Mouse (Mus musculus) ovary, postnatal 14 days (tissue): ENCODE data around the gene Itgb6.

Experiments used
- DNase-seq: peaks from one replicate; pipeline ENCODE4 v3.0.0; 2022; ENCODE audit warnings: low spot score

Itgb6 gene

DNA sequence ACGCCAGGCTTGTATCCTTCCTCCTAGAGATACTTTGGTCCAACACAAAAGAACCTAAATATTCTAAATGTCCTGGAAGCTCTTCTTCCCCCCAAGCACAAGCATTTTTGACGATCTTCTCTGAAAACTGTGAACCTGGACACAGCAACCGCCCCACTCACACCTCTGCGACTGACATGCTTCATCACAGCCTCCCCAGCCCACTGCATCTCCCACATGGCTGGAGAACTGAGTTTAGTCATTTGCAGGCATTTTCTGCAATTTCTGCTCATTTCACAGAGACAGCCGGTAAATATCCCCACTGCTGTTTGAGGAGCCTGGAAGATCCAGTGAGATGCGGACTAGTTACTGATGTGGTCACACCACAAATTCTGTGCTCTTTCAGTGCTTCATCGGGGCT is 107.7 kb downstream of the Itgb6 start:
- DNase-seq = no peak

DNA sequence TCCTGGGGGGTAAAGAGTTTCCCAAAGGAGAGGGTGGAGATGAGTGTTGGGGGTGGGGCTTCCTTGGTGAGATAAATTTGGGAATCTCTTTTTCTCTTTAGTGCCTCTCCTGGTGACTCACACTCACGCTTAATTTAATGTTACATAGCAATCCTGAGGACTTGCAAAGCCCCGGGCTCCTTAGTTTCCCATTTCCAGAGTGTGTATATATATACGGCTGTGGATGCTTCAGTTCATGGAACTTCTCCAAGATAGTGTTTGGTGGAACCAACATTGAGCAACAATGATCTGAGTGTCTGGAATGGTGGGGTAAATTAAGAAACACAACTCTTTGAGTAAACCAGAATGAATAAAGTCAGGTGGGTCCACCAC is 108.6 kb downstream of the Itgb6 start:
- DNase-seq = no peak

DNA sequence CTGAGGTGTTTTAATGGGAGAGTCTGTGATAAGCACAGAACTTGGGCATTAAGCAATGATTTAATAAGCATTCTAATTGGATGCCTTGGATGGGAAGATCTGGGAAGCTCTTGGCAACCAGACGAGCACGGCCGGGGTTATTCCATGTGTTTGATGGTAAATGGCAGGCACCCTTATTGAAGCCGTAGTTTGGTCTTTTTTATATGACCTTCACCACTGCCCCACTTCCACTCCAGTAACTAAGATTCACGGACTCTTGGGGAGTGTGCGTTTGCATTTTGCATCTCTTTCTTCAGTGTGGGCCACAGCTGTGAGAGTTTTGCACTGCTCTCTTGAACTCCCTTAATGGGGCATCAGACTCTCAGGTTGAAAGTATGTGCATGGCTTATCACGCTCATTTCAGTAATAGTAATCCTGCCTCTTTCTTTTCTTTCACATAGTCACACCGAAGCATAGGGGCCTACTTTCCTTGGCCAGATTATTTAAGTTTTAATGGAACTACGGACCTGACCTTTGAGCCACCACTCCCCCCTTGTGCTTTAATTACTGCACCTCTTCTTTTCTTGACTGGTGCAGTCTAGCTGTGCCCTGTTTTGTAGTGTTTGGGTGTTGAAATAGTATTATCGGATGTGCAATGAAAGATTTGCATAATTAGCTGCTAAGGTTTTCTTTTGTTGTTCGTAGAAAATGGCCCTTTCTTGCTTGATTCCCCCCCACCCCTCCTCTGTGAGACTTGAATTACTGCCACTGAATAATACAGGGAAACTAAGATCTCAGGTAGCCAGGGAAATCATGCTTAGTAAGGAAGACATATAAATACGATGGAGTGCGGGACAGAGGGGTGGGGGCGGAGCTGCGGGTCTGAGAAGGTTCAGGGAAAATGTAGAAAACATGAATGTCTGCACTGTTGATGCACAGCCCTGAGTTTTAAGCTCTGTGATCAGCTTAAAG is 109.3 kb downstream of the Itgb6 start:
- no peak for DNase-seq

DNA sequence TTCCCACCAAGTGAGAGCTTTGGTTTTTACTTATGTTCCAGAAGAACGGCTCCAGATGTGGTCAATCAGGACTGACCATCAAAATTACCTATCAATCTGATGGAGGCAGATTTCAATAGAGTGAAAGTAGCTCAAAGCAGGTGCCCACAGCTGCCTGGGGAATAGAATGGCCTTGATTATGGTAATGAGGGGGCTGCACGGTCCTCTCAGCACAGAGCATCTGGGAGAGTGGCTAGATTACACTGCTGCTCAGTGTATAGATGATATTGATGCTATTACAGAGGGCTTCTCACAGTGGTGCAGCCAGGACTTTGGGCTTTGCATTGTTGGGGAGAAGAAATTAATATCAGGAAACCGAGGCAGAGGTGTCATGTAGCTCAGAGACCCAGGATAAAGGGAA is 110.8 kb downstream of the Itgb6 start:
- no peak for DNase-seq

DNA sequence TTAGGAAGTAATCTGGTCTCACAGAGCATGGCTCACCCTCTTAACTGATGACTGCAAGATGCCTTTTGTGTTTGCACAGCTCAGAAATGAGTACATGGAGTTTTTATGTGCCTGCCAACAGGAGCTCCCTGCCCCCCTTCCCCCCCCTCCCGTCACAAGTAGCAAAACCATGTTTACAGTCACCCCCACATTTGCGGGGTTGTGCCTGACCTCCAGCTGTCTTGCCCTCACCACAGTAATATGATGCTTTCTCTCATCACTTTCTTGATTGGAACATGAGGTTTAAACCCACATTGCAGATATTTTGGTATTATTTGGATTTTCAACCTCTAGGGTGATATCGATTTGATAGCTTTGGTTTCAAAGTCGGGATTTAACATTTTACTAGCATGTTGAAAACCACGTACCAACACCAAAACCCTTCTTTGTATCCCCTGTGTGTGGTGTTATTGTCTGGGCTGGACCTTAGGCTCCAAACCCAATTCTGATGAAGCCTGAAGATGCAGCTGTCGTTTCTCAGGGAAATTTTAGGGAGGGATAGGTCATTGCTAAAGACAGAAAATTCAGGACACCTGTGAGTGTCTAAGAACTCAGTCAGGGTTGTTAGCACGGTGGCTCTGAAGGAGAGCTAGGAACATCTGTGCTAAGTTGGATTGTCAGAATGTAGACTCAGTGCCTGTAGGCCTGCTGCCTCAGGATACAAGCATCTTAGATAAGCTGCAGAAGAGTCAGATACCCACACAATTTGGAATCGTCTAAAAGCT is 112.8 kb downstream of the Itgb6 start:
- no peak for DNase-seq

DNA sequence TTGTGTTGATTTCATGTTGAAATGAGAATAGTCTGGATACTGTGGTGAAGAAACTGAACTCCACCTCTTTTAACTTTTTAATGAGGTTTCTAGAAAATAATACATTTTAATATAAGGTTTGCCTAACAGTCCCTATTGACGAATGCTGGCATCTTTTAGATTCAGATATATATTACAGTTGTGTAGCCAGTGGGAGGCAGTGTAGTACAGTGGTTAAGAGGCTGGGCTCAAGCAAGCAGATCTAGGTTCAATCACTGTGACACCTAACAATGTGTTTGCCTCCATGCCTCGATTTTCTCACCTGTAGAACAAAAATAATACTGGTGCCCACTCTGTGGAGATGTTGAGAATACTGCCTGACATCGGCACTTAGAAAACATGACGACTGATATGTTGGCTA is 114.5 kb downstream of the Itgb6 start:
- no peak for DNase-seq

DNA sequence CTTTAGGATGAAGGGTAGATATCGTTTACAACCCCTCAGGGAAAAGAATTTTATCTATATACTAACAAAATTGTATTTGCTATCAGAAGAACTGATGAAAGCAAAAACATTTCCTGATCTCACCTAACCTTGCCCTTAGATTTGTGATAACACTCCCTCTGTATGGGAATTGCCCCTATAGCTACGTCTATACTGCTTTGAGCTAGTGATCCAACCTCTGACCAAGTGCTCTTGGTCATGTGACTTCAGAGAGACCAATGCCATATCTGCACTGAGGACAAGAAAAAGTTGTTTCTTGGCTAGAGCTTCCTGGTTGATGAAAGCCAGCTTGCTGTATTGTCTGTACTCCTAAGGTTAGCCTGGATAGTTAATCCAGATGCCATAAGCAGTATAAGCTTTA is 121.1 kb downstream of the Itgb6 start:
- DNase-seq = no peak

DNA sequence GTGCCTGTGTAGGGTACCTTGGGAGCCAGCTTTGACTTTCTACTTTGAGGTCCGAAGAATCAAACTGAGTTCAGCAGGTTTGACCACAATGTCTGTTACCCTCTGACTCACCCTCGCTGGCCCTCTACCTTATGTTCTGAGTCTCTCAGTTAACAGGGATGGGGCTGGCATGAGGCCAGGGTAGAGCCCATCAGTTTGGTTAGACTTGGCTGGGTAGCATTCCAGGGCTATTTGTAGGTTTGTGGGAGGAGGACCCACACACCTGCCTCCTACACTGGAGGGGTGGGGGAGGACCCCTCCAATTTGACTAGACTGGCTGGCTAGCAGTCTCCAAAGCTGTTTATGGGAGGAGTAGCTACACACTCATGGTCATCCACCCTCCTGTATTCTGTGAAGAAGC is 121.6 kb downstream of the Itgb6 start:
- no peak for DNase-seq

DNA sequence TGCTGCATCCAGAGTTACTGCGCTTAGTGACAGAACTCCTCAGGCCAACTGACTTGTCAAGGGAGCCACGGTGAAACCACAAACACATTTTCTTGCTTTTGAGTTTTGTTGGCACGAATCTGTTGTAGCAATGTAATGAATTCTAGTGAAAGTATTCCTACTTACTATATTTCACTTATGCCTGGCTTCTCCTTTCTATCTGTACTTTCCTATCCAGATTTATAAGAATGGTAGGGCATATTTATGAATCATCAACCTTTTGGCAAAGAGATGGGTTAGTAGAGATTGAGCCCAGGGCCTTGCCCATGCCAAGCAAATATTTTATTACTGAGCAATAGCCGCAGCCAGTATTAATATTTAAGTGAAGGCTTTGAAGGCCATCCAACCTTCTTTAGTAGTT is 139.0 kb downstream of the Itgb6 start:
- no peak for DNase-seq

DNA sequence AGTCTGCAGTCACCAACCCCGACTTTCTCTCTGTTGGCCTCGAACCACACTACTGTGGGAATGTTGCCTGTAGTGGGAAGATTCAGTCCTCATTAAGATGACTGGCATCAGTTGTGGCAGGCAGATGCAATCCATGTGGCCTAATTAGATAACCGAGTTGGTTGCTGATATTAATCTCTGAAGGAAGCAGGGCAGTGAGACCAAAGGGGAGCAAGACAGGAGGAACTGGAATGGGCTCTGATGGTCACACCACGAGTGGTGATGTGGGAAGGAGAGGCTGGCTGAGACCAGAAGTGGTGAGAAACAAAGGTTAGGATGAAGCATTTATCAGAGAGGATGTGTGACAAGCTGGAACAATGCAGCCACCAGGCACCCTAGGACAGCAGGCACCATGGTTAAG is 167.9 kb downstream of the Itgb6 start:
- DNase-seq = no peak

DNA sequence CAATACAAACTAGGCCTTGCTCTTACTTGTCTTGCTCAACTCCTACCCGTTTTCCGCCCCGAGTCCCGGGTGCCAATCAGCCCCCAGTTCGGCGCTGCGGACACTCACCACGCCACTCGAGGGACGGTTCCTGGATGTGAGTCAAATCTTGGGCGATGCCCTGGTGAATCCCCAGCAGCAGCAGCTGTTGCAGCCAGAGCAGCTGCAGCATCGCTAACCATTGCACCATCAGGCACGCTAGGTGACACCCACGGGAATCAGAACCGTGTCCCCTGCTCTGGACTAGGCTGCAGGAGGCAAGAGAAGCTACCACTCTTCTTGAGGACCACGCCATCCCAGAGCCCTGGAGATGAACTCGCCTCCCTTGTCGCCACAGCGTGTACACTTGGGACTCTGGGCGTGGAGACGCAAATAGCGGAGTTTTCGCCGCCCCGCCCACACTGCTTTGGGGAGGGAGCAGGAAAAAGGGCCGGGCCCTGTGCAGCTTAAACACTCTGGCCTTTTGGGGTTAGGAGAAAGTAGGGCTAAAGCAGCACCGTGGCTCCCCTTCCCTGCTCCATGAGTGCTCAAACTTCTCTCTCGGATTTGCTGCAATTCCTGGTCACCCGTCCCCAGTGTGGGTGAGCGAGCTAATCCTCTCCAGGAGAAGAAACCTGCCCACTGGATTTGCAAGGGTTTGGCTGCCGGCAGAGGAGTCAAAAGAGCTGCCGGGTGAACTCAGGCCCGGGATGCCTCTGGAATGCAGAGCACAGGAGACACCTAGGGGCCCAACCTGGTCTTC is 169.4 kb downstream of the Itgb6 start, which contains the start of gene Pla2r1:
Gene Pla2r1 (minus strand): TSS at position 407 of the 781 bp plus-strand sequence.
- peak; percentile 46 for DNase-seq

DNA sequence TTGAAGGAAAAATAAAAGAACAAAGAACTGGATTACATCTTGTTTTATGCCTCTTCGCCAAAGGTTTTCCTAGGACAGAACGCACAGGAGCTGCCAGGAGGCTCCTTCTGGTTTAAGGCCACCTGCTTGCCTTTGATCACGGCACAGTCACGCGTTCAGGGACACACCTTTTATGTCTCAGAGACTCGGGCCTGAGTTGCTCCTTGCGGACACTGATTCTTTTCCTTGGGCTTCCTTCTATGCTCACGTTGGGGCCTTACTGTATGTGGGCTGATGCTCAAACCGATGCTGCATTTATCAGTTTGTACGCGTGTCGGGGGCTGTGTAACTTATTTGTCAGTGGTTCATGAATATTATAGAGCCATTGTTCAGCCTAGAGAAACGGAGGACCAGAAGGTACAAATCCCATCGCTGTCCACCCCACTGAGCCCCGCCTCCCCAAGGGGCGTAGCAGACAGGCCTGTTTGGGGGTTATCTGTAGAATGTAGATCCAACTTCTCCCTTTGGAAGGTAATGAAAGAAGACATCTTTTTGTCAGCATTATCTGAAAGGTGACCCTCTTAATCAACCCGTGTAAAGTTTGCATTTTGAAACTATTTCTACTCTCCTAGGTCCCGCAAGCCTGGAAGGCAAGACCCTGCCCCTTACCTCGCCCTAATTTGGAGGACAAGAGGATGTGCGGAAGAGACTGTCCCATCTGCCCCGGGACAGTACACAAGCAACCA is 170.1 kb downstream of the Itgb6 start:
- no peak for DNase-seq

DNA sequence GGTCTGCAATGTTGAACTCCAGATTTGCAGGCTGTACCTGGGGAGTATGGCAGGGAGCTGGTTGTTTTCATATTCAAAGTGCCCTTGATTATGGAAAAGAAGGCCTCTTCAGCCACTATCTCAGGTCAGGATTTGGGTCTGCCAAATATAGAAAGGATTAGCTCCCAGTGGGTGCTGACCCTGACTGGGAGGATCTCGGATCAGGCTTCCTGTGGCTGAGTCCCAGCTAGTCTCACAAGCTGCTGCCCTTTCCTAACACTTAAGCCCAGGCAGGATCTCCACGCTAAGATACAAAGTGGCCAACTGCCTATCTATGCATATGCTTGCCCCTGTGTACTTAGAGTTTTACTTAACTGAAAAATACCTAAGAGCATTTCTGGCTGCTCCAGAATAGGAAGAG is 170.8 kb downstream of the Itgb6 start:
- DNase-seq = no peak

DNA sequence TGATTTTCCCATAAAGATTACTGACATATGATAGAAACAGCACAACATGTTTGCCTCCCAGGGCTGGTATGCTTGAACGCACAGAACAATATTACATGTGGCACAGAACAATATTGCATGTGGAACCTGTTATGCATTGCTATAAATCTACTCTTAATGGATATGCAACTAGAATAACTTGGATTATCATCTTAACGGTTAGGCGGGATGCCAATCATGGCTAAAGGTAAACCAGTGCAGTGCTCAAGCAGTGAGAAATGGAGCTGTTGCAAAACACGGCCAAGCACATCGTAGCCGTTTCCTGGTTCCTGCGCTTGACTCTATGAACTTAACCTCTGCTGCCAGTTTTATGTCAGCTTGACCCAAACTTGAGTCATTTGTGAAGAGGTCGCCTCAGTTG is 171.9 kb downstream of the Itgb6 start:
- no peak for DNase-seq

DNA sequence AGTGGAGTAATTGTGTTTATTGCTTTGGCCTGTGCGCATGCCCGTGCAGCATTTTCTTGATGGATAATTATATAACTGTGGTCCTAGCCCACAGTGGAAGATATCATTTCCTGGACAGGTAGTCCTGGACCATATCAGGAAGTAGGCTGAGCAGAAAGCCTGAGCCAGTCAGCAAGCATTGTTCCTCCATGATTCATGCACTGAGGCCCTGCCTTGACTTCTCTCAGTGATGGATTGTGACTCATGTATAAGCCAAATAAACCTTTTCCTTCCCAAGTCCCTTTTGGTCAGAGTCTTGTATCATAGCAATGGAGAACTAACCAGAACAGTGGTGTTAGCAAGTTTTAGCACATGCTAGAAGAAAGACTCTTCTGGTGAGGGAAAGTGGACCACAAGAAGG is 172.6 kb downstream of the Itgb6 start:
- DNase-seq = no peak
